Mouse (Mus musculus) B cell, adult 2 months (primary cell): ENCODE results near the gene Ms4a4a.
"Not testable (repeated sequence)": the region's sequence is repeated elsewhere in the genome, so short reads cannot be mapped to it uniquely, and the experiment has no call there.

Experiments
- DNase-seq, 2 experiments: peaks; one replicate each; pipeline ENCODE4 v3.0.0; 2022

The Ms4a4a gene

GRCm38 (mm10) chr19:11375273-11375672 is at the start of gene Ms4a4a:
Gene Ms4a4a (plus strand): TSS chr19:11375523.
- DNase-seq, result no peak

DNA sequence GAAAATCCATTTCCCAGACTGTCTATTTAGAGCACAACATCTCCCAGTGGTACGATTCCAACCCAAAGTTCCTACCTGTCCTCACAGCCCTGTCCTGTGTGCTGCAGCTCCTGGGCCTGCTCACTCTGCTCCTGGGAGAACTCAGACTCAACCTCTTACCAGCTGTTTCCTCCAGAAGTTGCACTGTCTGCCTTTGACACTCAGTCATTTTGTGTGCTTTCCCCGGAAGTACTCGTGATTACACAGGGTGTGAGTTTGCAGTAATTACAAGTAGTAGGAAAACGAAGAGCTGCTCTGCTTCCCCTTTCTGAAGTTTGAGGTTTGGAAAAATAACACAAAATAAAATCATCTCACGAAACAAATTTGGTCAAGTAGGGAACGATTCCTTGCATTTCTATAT is 39.4 kb upstream of the Ms4a4a start, which contains the start of gene Ms4a7:
TSS of gene Ms4a7 (minus strand) at position 215 of the 400 bp plus-strand sequence.
- DNase-seq, result peak in 1 of 2 experiments; percentile 21

- no peak for DNase-seq
Observed at GRCm38 (mm10) chr19:11343147-11343546, 32.2 kb upstream of the Ms4a4a start.

DNA sequence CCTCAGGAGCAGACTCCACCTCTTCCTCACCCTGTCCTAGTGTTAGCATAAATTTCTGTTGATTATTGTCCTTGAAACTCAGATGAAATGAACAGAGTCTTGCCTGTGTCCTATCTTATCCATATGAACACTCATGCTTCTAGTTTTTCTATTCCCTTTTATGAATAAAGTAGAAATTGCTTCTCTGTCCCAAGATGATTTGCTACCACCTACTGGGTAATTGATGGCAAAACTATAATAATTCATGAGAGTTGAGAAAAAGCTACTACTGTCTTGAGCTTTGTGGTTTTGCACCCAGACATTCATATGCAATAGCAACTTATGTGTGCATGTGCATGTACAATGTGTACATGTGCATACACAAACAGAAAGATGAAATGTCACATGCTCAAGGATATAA is 31.3 kb upstream of the Ms4a4a start:
- DNase-seq, result no peak

DNA sequence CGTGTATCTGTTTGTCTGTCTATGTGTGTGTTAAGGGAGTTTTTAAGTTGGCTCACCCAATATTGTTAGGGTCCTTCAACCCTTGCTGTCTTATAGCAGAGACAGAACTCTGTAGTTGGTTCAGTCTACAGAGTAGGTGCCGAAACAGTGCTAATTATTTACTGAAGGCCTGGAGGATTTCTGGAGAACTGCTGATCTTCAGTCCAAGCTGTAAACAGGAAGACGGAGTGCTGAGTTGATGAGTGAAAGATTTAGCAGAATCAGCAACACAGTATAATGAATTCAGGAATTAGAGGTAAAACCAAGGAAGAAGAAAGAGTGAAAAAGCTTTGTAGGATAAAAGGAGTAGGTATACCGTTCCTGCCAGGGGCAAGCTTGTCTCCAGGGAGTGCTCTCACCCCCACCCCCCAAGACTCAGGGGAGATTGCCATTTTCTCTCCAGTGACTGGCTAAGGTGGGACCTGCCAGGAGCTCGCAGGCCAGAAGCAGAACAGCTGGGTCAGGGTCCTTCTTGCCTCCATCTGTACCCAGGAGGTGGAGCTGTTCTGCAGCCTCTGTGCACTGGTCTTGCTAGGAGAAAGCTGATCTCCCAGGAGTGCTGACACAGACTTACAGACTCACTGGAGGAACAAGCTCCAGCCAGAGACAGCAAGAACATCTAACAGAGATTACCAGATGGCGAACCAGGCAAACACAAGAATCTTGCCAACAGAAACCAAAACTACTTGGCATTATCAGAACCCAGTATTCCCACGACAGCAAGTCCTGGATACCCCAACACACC is 25.4 kb upstream of the Ms4a4a start:
- no peak for DNase-seq

GRCm38 (mm10) chr19:11351878-11352277 is 23.4 kb upstream of the Ms4a4a start:
- peak; percentile 46 to 54 for DNase-seq

GRCm38 (mm10) chr19:11355730-11356129 is 19.6 kb upstream of the Ms4a4a start:
- DNase-seq, result peak; percentile 28 to 31

DNA sequence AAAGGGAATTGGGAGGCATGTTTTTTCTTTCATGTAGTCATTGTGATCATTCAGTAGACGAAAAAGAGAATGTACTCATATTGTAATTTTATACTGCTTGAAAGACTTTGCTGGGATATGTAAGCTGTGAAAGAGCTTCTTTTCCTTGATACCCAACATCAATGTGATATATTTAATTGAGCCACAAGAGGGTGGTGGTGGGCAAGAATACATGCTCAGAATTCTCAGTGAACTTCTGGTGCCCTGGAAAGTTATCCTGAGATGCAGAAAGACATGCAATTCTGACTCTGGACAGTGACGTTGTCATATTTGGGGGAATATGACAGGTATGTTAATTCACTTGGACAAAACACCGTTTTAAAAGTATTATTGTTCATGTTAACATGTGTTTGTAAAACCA is 15.2 kb upstream of the Ms4a4a start:
- peak; percentile 42 to 46 for DNase-seq

GRCm38 (mm10) chr19:11362002-11362401 is 13.3 kb upstream of the Ms4a4a start:
- DNase-seq, result peak; percentile 52 to 60

DNA sequence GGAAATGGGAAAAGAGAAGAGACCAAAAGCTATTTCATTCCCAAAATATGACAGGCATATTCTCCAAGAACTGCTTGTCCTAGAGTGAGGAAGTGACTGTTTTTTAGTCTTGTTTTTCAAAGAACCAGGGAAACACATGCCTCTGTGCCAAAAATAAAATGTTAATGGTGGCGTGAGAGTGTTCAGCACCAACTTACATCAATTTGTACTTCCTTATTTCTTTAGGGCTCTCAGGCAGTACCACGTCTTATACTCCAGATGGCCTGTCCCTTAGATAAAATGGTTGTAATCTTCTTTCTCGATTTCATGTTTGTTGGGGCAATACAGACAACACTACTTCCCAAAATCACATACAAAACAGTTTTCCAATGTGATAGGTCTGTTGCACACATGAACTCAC is 7.0 kb upstream of the Ms4a4a start:
- DNase-seq, result no peak

GRCm38 (mm10) chr19:11371181-11371580 is 4.1 kb upstream of the Ms4a4a start:
- DNase-seq, result no peak

- DNase-seq, result no peak
Observed at GRCm38 (mm10) chr19:11376399-11376798, 1.1 kb downstream of the Ms4a4a start.

GRCm38 (mm10) chr19:11387109-11387508 is 11.8 kb downstream of the Ms4a4a start:
- DNase-seq, result peak; percentile 67

- DNase-seq, result peak; percentile 49 to 61
Observed at GRCm38 (mm10) chr19:11387685-11388084, 12.4 kb downstream of the Ms4a4a start.

DNA sequence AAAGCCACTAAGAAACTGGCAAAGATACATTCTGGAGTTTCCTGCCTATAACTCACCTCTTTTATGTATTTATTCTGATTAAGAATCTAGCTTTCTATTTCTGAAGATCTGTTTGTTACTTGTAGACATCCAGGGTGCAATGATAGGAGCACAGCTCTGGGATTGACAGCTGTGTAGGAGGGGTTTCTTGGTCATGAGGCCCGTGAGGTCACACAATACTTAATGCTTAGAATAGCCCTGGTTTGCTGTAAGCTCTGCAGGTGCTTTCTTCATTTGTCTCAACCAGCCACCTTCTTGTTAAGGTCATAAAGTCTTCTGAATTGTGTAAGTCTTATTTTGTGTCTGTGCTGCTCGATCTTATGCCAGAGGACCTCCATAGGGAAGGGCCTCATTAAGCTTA is 13.6 kb downstream of the Ms4a4a start:
- peak; percentile 64 to 69 for DNase-seq

DNA sequence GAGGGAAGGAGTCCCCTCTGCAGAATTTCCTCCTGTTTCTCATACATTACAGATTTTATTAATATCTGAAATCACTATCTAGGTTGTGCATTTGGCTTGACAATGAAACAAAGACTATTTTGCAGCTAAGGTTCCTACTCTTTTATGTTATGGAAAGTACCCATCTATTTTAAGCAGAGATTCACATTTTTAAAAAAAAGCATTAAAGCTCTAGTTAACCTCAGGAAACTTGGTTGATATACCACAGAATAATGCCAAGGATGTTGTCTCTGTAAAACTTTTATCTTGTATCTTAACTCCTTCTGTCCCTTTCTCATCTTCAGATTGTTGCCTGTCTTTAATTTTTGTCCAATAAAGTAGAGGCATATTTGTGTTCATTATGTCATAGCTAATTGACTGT is 20.4 kb downstream of the Ms4a4a start:
- DNase-seq, result no peak

DNA sequence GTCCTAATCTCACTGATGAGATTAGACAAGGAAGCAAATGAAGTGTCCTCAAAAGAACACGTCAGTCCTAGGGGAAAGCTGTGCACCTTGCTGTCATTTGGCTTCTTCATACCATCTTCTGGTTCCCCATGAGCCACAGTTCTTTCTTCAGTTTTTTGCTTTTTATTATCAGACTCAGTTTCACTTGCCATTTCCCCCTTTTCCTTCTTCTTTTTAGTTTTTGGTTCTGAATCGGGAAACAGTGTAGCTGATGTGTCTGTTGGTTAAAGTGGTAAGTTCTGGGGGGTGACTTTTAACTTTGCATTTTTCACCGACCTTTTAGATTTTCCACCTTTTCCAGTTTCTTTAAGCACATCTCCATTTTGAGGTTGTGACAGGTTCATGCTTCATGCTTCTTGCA is 29.2 kb downstream of the Ms4a4a start, which contains the start of gene Ms4a4c:
TSS of gene Ms4a4c (plus strand) at position 244 of the 400 bp plus-strand sequence.
- no peak for DNase-seq

DNA sequence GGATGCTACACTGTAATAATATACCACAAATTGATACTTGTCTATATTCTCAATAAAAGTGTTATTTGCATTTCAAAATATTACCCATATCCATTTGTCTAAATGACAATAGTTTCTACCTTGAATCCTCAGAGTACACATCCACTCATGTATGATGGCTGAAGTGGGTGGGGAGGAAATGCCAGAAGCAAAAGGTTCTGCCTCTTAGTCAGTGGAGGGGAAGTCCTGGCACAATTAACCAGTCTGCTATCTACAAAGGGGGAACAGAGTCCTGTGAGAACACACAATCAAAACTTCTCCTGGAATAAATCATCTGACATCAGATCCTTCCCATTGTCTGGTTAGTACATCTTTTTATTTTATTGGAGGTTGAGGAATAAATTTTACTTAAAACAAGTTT is 32.1 kb downstream of the Ms4a4a start:
- DNase-seq, result peak; percentile 61 to 68

DNA sequence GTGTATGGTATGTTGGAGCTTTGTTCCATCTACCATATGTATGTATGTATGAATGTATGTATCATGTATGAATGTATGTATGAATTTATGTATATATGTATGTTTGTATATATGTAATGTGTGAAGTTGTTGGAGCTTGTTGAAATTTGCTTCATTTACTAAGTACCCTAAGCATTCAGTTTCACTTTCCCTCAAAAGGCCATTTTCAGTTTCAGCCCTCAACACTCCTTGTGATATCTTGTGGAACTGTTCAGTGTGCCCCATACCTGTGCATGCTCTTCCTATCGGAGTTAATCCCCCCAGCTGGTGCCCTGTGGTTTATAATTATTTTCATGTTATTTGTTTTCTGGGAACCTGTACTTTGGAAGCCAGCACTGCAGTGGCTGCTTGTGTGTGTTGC is 33.3 kb downstream of the Ms4a4a start:
- DNase-seq, result peak in 1 of 2 experiments; percentile 32

GRCm38 (mm10) chr19:11411640-11412039 is 36.3 kb downstream of the Ms4a4a start:
- peak; percentile 62 to 65 for DNase-seq

DNA sequence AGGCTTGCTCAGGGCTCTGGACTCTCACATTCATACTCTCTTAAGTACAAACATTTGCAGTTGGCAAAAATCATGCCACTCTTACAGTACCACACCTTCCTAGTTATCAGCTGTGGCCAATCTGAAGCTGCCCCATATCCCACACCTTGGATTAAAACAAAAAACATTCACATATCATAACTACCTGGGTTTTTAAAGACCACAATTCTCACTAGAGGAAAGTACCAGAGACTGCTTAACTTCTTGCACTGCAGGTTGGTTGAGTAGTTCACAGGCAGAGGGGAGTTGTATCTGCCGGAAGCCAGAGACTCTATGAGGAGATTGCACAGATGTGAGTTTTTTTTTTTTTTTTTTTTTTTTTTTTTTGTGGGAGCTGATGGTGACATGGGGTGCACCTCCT is 38.8 kb downstream of the Ms4a4a start:
- no peak for DNase-seq

- no peak for DNase-seq
Observed at GRCm38 (mm10) chr19:11415581-11415980, 40.3 kb downstream of the Ms4a4a start.

- DNase-seq, result not testable (repeated sequence)
Observed at GRCm38 (mm10) chr19:11418865-11419264, 43.5 kb downstream of the Ms4a4a start.

DNA sequence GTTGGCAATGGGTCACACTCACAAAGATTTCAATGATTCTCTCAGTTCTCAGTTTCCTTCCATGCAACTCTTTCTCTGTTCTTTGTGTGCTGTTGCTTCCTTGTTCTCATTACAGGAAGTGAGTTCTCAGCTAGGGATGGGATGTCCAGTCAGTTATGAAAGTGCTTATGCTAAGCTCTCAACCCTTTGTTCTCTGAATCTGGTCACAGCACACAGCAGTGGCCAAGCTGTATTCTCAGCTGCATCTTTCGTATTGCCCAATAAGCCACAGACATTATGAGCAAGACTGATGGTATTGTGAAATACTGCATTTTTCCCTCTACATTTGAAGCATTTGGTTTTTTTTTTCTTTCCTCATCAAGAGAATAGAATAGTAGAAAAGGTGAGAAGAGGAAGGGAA is 55.9 kb downstream of the Ms4a4a start:
- not testable (repeated sequence) for DNase-seq
